ENCODE assay signal across 10 mouse cellular contexts in genomic region chr1:191394126-191394525, GRCm38 (mm10). TPM values are rescaled to one million over a fixed set of nuclear protein-coding genes. Genes with fewer than 3 reads are reported as not detected.
DNase-seq lines count a peak whose midpoint lies in the region; ATAC-seq and TF ChIP-seq lines count a peak whose summit lies in the region.
"Had no signal": no experiment of that assay in that cellular context is flagged by ENCODE, and none has a peak within 500 bp of the region (broad histone marks: within the 10 kb centered on the region; RNA-seq: fewer than 3 reads in every experiment).

No protein-coding gene starts in this region.

- peak overlapping the region; percentile 100 for H3K27ac ChIP-seq in layer of hippocampus, adult 2 months
- no peak overlapping the region for H3K27ac ChIP-seq in intestine, postnatal 0 days (ENCODE audit: low read depth, low read length)

- H3K4me2 ChIP-seq in intestine, postnatal 0 days (replicated peaks; ENCODE audit: low read depth) = peak overlapping the region; percentile 68

- H3K9me3 ChIP-seq in intestine, postnatal 0 days (ENCODE audit: control insufficient read depth) = no peaks in the 10 kb centered on the region

- H3K36me3 ChIP-seq in intestine, postnatal 0 days (ENCODE audit: control insufficient read depth, insufficient read depth) = no peaks in the 10 kb centered on the region

- ATAC-seq in intestine, postnatal 0 days = no peak
- no peak for ATAC-seq in granulocyte monocyte progenitor cell, adult 5-6 weeks (replicated peaks; ENCODE audit: poor library complexity, severe bottlenecking)

- WGBS in intestine, postnatal 0 days = 51% methylated on average over 2 of the region's 2 CpGs

- H3K9ac ChIP-seq in intestine, postnatal 0 days (ENCODE audit: low read depth, low read length) = no peak overlapping the region

- no peaks in the 10 kb centered on the region for H3K4me1 ChIP-seq in intestine, postnatal 0 days (replicated peaks; ENCODE audit: control insufficient read depth, insufficient read depth, low read length)

- DNase-seq in layer of hippocampus, adult 2 months (ENCODE audit: low spot score in 2 of 2) = no peak
- no peak for DNase-seq in layer of hippocampus, postnatal 14 days (ENCODE audit: low spot score in 2 of 2)
- DNase-seq in brain, adult 2 months (ENCODE audit: low read depth, low spot score) = peak; percentile 48
- DNase-seq in lung, postnatal 36 days = peak; percentile 65
- DNase-seq in cerebellum, adult 8-10 months = no peak
- DNase-seq in embryo, embryonic 10.5 days (ENCODE audit: low spot score) = no peak
- DNase-seq: adrenal gland, postnatal 14 days; layer of hippocampus, adult 9-11 months had no signal

- H3K4me3 ChIP-seq in layer of hippocampus, adult 2 months = peak overlapping the region; percentile 81
- H3K4me3 ChIP-seq in intestine, postnatal 0 days (ENCODE audit: low read depth, low read length) = peak overlapping the region; percentile 73

- H3K27me3 ChIP-seq in intestine, postnatal 0 days (replicated peaks; ENCODE audit: control insufficient read depth, insufficient read depth, low read length) = no peaks in the 10 kb centered on the region

- TF ChIP-seq CTCF in layer of hippocampus, adult 2 months (conservative IDR thresholded peaks at IDR 0.05) = no peak
- no peak for TF ChIP-seq CTCF in intestine, postnatal 0 days (IDR thresholded peaks at IDR 0.05; ENCODE audit: low read depth)

RNA-seq across cellular contexts. Expression of gene Ppp2r5a, which starts 8.9 kb away (rescaled TPM):
- total RNA-seq in layer of hippocampus, adult 2 months (2021) = 10 to 100 TPM; 68.6 to 73.2 TPM
- total RNA-seq in layer of hippocampus, postnatal 14 days (2021) = 10 to 100 TPM; 67.1 to 73.0 TPM
- 28.7 and 31.7 TPM in 2 replicates for polyA plus RNA-seq in intestine, postnatal 0 days (2015; fragmentation: Nextera tagmentation; extraction: Ambion mirVana)
- 117 and 162 TPM in 2 replicates for total RNA-seq in granulocyte monocyte progenitor cell, adult 5-6 weeks (2014; fragmentation: Nextera tagmentation)
- 122 and 183 TPM in 2 replicates for total RNA-seq in granulocyte monocyte progenitor cell, adult 5-6 weeks (2017)

Comparison
In these comparisons a context has a peak if more than half of its experiments do, and no peak if none do; other contexts are left out.
1. DNase-seq: peak in brain, adult 2 months (single experiment) and lung, postnatal 36 days (single experiment); none in layer of hippocampus, adult 2 months (0 of 2), layer of hippocampus, postnatal 14 days (0 of 2), cerebellum, adult 8-10 months (single experiment) and embryo, embryonic 10.5 days (single experiment).